Mouse (Mus musculus): ENCODE results near the gene Ptcd3. TPM values are rescaled to one million over a fixed set of nuclear protein-coding genes. Genes with fewer than 3 reads are reported as not detected.

The Ptcd3 gene
- polyA plus RNA-seq, 1 experiment from 2014 or later = 91.1 TPM

GRCm38 (mm10) chr6:71836811-71837210 is 71.7 kb downstream of the Ptcd3 start:
- Histone ChIP-seq H3K27me3 (ENCODE audit: control insufficient read depth, insufficient read depth, low read length) (no peaks in the 10 kb centered on the region), H3K4me1 (replicated peaks; ENCODE audit: control insufficient read depth, insufficient read depth, low read length) (peaks cover 9% of the 10 kb centered on the region), H3K4me3 (replicated peaks; ENCODE audit: low read length) (no peak overlapping the region), H3K27ac (no peak overlapping the region), H3K4me2 (replicated peaks) (no peak overlapping the region), H3K36me3 (replicated peaks; ENCODE audit: control insufficient read depth, insufficient read depth) (peaks cover 7% of the 10 kb centered on the region; the same call in 1 of the 2 replicates), H3K9ac (no peak overlapping the region), H3K9me3 (ENCODE audit: control insufficient read depth, low read length) (no peaks in the 10 kb centered on the region)
- DNase-seq (ENCODE audit: low spot score) (no peak), ATAC-seq (ENCODE audit: low FRiP score) (no peak)
- WGBS = 90% methylated on average over 2 of the region's 2 CpGs

DNA sequence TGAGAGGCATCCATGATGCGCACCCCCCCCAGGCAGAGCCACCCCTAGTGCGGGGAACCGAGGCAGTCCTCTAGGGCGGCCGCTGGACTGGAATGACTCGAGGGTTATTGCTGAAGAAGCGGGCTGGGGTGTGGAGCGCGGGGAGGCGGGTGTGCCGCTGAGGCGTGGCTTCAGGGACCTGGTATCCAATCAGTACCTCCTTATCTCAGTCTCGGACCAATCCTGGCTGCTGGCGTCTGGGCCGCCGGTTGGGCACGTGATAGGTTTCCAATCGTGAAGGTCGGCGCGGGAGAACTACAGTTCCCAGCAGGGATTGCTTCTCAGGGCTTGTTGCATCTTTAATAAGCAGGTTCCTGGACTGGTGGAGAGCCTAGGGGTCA is 77.0 kb downstream of the Ptcd3 start:
- H3K4me3 ChIP-seq (replicated peaks; ENCODE audit: low read length) = peak overlapping the region; percentile 89
- H3K36me3 ChIP-seq (replicated peaks; ENCODE audit: control insufficient read depth, insufficient read depth) = peaks cover 7% of the 10 kb centered on the region; the same call in 1 of the 2 replicates
- peak overlapping the region; percentile 84 for H3K9ac ChIP-seq
- no peaks in the 10 kb centered on the region for H3K27me3 ChIP-seq (ENCODE audit: control insufficient read depth, insufficient read depth, low read length)
- H3K27ac ChIP-seq = peak overlapping the region; percentile 94
- DNase-seq (ENCODE audit: low spot score) (peak; percentile 91), ATAC-seq (ENCODE audit: low FRiP score) (peak; percentile 99)
- H3K9me3 ChIP-seq (ENCODE audit: control insufficient read depth, low read length) = no peaks in the 10 kb centered on the region
- peak overlapping the region; percentile 84 for H3K4me2 ChIP-seq (replicated peaks)
- under 1% methylated on average over 21 of the region's 21 CpGs for WGBS
- H3K4me1 ChIP-seq (replicated peaks; ENCODE audit: control insufficient read depth, insufficient read depth, low read length) = peaks cover 9% of the 10 kb centered on the region

DNA sequence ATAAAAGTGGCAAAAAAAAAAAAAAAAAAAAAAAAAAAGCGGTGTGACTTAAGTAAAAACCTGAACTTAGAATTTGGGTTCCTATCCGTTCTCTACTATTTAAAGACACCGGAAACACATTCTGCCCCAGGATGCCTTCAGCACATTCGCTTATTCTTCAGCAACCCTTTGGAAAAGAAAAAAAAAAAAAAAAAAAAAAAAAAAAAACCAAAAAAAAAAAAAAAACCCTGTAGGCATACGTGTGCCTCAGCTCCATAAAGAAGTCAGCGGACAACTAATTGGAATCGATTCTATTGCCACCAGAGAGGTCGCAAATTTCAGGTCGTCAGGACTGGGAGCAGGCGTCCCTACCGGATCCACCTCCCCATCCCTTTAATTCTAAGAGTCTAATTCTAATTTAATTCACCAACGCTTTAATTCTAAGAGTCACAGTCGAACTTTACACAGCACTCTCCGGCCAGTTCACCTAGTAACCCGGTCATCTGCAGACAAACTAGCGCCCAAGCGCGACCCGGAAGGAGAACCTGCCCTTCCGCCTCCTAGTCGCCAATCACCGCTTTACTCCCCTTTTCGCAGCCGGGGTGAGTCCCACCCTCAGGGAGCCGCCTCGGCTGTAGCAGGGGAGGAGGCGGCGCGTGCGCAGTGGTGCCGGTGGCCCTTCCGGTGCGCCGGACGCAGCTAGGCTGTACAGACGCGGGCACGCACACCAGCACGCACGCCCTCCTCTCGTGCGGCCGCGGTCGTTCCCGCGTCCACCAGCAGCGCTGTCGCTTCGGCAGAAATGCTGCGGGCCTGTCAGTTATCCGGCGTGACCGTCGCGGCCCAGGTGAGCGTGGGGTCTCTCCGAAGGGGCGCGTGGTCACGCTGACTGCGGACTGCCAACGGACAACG is 77.6 kb downstream of the Ptcd3 start, which contains the start of gene Immt:
Gene Immt, plus strand, starts transcription at position 642 of the 891 bp plus-strand sequence.
- H3K9ac ChIP-seq = peak within 1 kb of the TSS; percentile 84
- peaks cover 9% of the 10 kb centered on the region for H3K4me1 ChIP-seq (replicated peaks; ENCODE audit: control insufficient read depth, insufficient read depth, low read length)
- no peaks in the 10 kb centered on the region for H3K9me3 ChIP-seq (ENCODE audit: control insufficient read depth, low read length)
- DNase-seq (ENCODE audit: low spot score) (peak; percentile 97), ATAC-seq (ENCODE audit: low FRiP score) (peak; percentile 99)
- WGBS = under 1% methylated on average over 64 of the region's 64 CpGs
- H3K27ac ChIP-seq = peak within 1 kb of the TSS; percentile 94
- H3K4me2 ChIP-seq (replicated peaks) = peak within 1 kb of the TSS; percentile 84
- H3K4me3 ChIP-seq (replicated peaks; ENCODE audit: low read length) = peak within 1 kb of the TSS; percentile 89
- no peaks in the 10 kb centered on the region for H3K27me3 ChIP-seq (ENCODE audit: control insufficient read depth, insufficient read depth, low read length)
- peaks cover 7% of the 10 kb centered on the region; the same call in 1 of the 2 replicates for H3K36me3 ChIP-seq (replicated peaks; ENCODE audit: control insufficient read depth, insufficient read depth)

Other genes starting within 250 kb of the Ptcd3 start
- gene Reep1, start 201.2 kb downstream of the Ptcd3 start, polyA plus RNA-seq (2014; fragmentation: Nextera tagmentation; extraction: Ambion mirVana) = 326 and 374 TPM in 2 replicates
- gene Mrpl35, start 81.8 kb downstream of the Ptcd3 start, polyA plus RNA-seq (2014; fragmentation: Nextera tagmentation; extraction: Ambion mirVana) = 37.1 and 44.4 TPM in 2 replicates
- 167 and 177 TPM in 2 replicates for gene Immt, start 77.4 kb downstream of the Ptcd3 start, polyA plus RNA-seq (2014; fragmentation: Nextera tagmentation; extraction: Ambion mirVana)
- gene Polr1a, start 303 bp upstream of the Ptcd3 start, polyA plus RNA-seq (2014; fragmentation: Nextera tagmentation; extraction: Ambion mirVana) = 18.1 and 20.4 TPM in 2 replicates
- 59.6 and 64.9 TPM in 2 replicates for gene St3gal5, start 188.8 kb upstream of the Ptcd3 start, polyA plus RNA-seq (2014; fragmentation: Nextera tagmentation; extraction: Ambion mirVana)

Data from hindbrain, embryonic 14.5 days (tissue).